Mouse (Mus musculus) liver, embryonic 13.5 days (tissue): ENCODE results near the gene Acbd4. TPM values are rescaled to one million over a fixed set of nuclear protein-coding genes. Genes with fewer than 3 reads are reported as not detected.
A peak's percentile ranks its signal among the peaks of the same experiment; 100 is the strongest.

Experiments used
- ATAC-seq: fragments of 200-750 bp; cut with Nextera tagmentation; 2 replicates; pipeline ENCODE4 v1.8.0; 2017; ENCODE audit warnings: low read depth, mild to moderate bottlenecking, moderate number of reproducible peaks, moderate library complexity
- DNase-seq: peaks from one replicate; pipeline ENCODE4 v3.0.0; 2022
- H3K27ac ChIP-seq: fragments of 300-500 bp; sonication (generic); 2 replicates; pipeline ENCODE4 v1.5.1; 2015; ENCODE audit warnings: moderate library complexity, mild to moderate bottlenecking, inconsistent platforms
- H3K27me3 ChIP-seq: fragments of 300-500 bp; sonication (generic); 2 replicates; pipeline ENCODE4 v1.6.1; 2015; ENCODE audit warnings: mild to moderate bottlenecking, inconsistent platforms
- H3K36me3 ChIP-seq: fragments of 300-500 bp; sonication (generic); 2 replicates; pipeline ENCODE4 v1.6.1; 2015; ENCODE audit warnings: mild to moderate bottlenecking, inconsistent platforms
- H3K4me1 ChIP-seq: fragments of 300-500 bp; sonication (generic); replicated peaks from 2 replicates; pipeline ENCODE4 v1.6.1; 2015; ENCODE audit warnings: inconsistent platforms
- H3K4me2 ChIP-seq: fragments of 300-500 bp; sonication (generic); 2 replicates; pipeline ENCODE4 v1.6.1; 2015; ENCODE audit warnings: inconsistent platforms, mild to moderate bottlenecking, moderate library complexity
- H3K4me3 ChIP-seq: fragments of 300-500 bp; sonication (generic); replicated peaks from 2 replicates; pipeline ENCODE4 v1.5.1; 2015; ENCODE audit warnings: mild to moderate bottlenecking, inconsistent platforms
- H3K9ac ChIP-seq: fragments of 300-500 bp; sonication (generic); 2 replicates; pipeline ENCODE4 v1.6.1; 2015; ENCODE audit warnings: mild to moderate bottlenecking, inconsistent platforms
- H3K9me3 ChIP-seq: fragments of 300-500 bp; sonication (generic); replicated peaks from 2 replicates; pipeline ENCODE4 v1.6.1; 2016; ENCODE audit warnings: inconsistent platforms
- WGBS: fragments of 180-500 bp; shearing (Covaris S2); methylation state at CpG from one replicate; pipeline ENCODE4 v1.1.7; 2015; ENCODE audit not compliant: insufficient replicate concordance; 5-methylcytosine and 5-hydroxymethylcytosine counted together
- polyA plus RNA-seq: library from polyadenylated mRNA; unstranded; fragments of >200 nt; fragmentation: Nextera tagmentation; extraction: Ambion mirVana; gene quantifications from 2 replicates; pipeline ENCODE4 v1.2.1, GENCODE M21; 2015

Gene Acbd4
- polyA plus RNA-seq, result 60.4 and 62.2 TPM in 2 replicates

DNA sequence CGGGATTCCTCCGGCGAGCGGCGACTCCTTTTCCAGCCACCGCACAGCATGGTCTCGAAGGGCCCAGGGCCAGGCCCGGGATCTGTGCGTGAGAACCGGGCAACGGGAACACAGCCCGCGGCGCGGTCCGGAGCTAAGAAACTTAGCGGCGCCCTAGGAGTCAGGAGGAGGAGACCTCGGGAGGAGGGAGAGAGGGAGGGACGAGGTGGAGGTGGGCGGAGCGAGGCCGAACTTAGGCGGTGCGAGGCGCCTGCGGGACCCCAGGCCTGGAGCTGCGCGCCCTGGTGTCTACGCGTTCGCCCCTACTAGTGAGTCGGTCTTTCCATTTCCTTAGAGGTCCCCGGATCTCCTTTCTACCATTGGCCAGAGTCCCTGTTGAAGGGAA is at the start of gene Acbd4, which contains the start of gene Plcd3:
TSS of gene Acbd4 (plus strand) at position 202 of the 385 bp plus-strand sequence.
TSS of gene Plcd3 (minus strand) at position 178 of the 385 bp plus-strand sequence.
- WGBS, result 1% methylated on average over 34 of the region's 34 CpGs
- ATAC-seq, result 0 out of 2 replicates have a peak, but pooled peaks have one; percentile 13

GRCm38 (mm10) chr11:103052078-103052477 is 49.4 kb upstream of the Acbd4 start:
- ATAC-seq, result no peak
- peaks cover 70% of the 10 kb centered on the region for H3K36me3 ChIP-seq
- no peaks in the 10 kb centered on the region for H3K4me1 ChIP-seq
- DNase-seq, result no peak
- no peak overlapping the region for H3K4me2 ChIP-seq
- no peak overlapping the region for H3K9ac ChIP-seq
- WGBS, result 87% methylated on average over 6 of the region's 6 CpGs
- H3K27ac ChIP-seq, result no peak overlapping the region
- H3K27me3 ChIP-seq, result no peaks in the 10 kb centered on the region
- no peaks in the 10 kb centered on the region for H3K9me3 ChIP-seq
- no peak overlapping the region for H3K4me3 ChIP-seq

More for the DNA sequence above, at the start of gene Acbd4, which contains the start of gene Plcd3:
- no peaks in the 10 kb centered on the region for H3K9me3 ChIP-seq
- peaks cover 56% of the 10 kb centered on the region for H3K4me1 ChIP-seq
- peaks cover 14% of the 10 kb centered on the region for H3K36me3 ChIP-seq
- peaks cover 51% of the 10 kb centered on the region for H3K27me3 ChIP-seq
- H3K27ac ChIP-seq, result peak within 1 kb of the TSS; percentile 68
- H3K4me2 ChIP-seq, result peak within 1 kb of the TSS; percentile 89
- peak; percentile 70 for DNase-seq
- H3K9ac ChIP-seq, result peak within 1 kb of the TSS; percentile 68
- peak within 1 kb of the TSS; percentile 78 for H3K4me3 ChIP-seq

- Histone ChIP-seq H3K4me1 (no peaks in the 10 kb centered on the region), H3K27ac (no peak overlapping the region), H3K4me3 (no peak overlapping the region), H3K9me3 (no peaks in the 10 kb centered on the region), H3K27me3 (no peaks in the 10 kb centered on the region), H3K4me2 (no peak overlapping the region), H3K9ac (no peak overlapping the region), H3K36me3 (peaks cover 77% of the 10 kb centered on the region)
- DNase-seq, result no peak
- WGBS, result 83% methylated on average over 18 of the region's 18 CpGs
- ATAC-seq, result no peak
These were observed 48.0 kb upstream of the Acbd4 start for GRCm38 (mm10) chr11:103053191-103054076.

- Histone ChIP-seq H3K36me3 (peaks cover 86% of the 10 kb centered on the region), H3K4me3 (no peak overlapping the region), H3K9ac (no peak overlapping the region), H3K27ac (no peak overlapping the region), H3K4me1 (no peaks in the 10 kb centered on the region), H3K4me2 (no peak overlapping the region), H3K27me3 (no peaks in the 10 kb centered on the region), H3K9me3 (no peaks in the 10 kb centered on the region)
- ATAC-seq (no peak), DNase-seq (peak; percentile 50)
- WGBS, result 52% methylated on average over 6 of the region's 6 CpGs
These were observed 46.7 kb upstream of the Acbd4 start for GRCm38 (mm10) chr11:103054798-103055197.

DNA sequence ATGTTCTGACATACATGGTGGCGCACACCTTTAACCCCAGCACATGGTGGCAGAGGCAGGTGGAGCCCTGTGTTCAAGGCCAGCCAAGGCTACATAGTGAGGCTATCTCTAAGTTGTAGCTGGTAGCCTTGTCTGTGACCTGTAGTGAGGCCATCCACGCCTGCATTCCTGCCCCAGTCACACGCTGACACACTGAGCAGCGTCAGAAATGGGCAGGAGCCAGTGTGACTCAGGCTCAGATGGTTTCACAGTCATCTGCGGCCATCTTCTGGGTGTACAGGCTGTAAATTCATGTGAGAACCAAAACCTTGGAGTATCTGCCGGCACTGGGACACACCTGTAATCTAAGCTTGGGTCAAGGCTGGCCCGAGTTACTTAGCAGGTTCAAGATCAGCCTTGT is 44.8 kb upstream of the Acbd4 start:
- no peak for DNase-seq
- no peaks in the 10 kb centered on the region for H3K27me3 ChIP-seq
- H3K4me1 ChIP-seq, result no peaks in the 10 kb centered on the region
- no peak overlapping the region for H3K27ac ChIP-seq
- no peak for ATAC-seq
- no peak overlapping the region for H3K4me3 ChIP-seq
- no peaks in the 10 kb centered on the region for H3K9me3 ChIP-seq
- 94% methylated on average over 7 of the region's 7 CpGs for WGBS
- H3K4me2 ChIP-seq, result no peak overlapping the region
- peaks cover 86% of the 10 kb centered on the region for H3K36me3 ChIP-seq
- H3K9ac ChIP-seq, result no peak overlapping the region

DNA sequence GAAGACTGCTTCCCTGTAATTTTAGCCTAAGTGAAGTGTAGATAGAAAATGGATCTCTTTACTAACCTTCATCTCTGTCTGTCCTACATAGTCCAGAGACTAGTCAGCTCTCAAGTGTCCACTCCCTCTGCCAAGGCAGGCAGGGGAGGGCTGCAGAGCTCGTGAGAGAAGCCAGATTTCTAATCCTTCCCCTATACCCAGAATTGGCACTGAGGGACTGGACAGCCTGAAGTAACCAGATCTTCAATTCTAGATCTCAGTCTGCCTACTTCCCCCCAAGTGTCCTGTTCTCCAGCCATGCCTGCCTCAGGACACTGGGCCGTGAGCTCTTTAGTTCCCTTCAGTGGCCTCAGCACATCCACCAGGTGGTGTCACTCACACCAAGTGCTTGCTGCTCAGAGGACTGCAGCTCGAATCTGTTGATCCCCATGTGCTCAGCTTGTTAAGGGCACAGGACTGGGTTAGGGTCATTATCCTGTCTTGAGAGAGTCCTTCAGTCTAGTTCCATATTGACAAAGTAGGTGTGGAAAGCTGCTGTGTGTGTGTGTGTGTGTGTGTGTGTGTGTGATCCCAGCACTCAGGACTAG is 42.9 kb upstream of the Acbd4 start:
- no peaks in the 10 kb centered on the region for H3K4me1 ChIP-seq
- H3K27me3 ChIP-seq, result no peaks in the 10 kb centered on the region
- H3K4me3 ChIP-seq, result no peak overlapping the region
- ATAC-seq, result no peak
- WGBS, result 78% methylated on average over 3 of the region's 3 CpGs
- no peak for DNase-seq
- no peak overlapping the region for H3K4me2 ChIP-seq
- H3K9me3 ChIP-seq, result no peaks in the 10 kb centered on the region
- no peak overlapping the region for H3K9ac ChIP-seq
- H3K27ac ChIP-seq, result no peak overlapping the region
- H3K36me3 ChIP-seq, result peaks cover 85% of the 10 kb centered on the region

- H3K4me1 ChIP-seq, result no peaks in the 10 kb centered on the region
- H3K27ac ChIP-seq, result no peak overlapping the region
- H3K9me3 ChIP-seq, result no peaks in the 10 kb centered on the region
- no peak overlapping the region for H3K4me2 ChIP-seq
- H3K27me3 ChIP-seq, result no peaks in the 10 kb centered on the region
- H3K9ac ChIP-seq, result no peak overlapping the region
- no peak overlapping the region for H3K4me3 ChIP-seq
- H3K36me3 ChIP-seq, result peaks cover 87% of the 10 kb centered on the region
- no peak for DNase-seq
- WGBS, result 87% methylated on average over 14 of the region's 14 CpGs
- ATAC-seq, result no peak
These were observed 35.1 kb upstream of the Acbd4 start for GRCm38 (mm10) chr11:103066191-103067050.

DNA sequence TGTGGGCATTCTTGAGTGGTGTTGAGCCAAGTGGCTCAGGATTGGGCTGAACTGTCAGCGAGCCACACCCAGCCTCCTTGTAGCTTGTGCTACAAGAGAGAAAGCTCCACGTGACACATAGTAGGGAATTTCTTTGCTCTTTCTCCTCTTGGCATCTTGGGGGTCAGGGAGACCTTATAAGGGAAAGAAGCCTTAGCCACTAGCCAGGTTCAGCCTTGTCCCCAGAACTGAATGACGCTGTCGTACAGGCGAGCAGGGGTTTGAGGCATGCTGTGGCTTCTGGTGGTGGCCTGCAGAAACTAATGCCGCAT is 34.5 kb upstream of the Acbd4 start:
- Histone ChIP-seq H3K4me3 (no peak overlapping the region), H3K9me3 (no peaks in the 10 kb centered on the region), H3K4me1 (no peaks in the 10 kb centered on the region), H3K27ac (no peak overlapping the region), H3K36me3 (peaks cover 82% of the 10 kb centered on the region), H3K4me2 (no peak overlapping the region), H3K27me3 (no peaks in the 10 kb centered on the region), H3K9ac (no peak overlapping the region)
- DNase-seq (no peak), ATAC-seq (no peak)
- WGBS, result 90% methylated on average over 6 of the region's 6 CpGs

DNA sequence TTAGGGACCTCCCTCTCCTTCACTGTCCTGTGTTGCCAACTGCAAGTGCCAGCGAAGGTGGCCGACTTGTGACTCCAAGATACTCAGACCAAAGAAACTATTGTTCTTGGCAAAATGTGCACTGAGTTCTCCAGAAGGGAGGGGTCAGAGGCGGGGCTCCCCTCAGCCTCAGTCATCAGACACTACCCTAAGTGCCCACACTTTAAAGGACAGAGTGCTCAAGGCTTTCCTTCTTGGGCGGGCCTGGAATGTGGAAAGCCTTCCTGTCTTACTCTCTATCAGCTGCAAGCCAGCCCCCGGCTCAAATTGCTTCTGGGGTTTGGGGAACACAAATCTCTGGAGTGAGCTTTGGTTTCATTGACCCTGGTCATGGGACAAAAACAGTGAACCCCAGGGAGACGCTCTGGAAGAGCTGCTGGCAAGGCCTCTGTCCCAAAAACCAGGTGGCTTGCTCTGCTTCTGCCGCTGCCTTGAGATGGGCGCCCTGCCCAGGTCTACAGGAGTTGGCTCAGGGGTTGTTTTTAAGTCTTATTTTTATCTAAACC is 34.0 kb upstream of the Acbd4 start:
- Histone ChIP-seq H3K36me3 (peaks cover 77% of the 10 kb centered on the region), H3K27me3 (no peaks in the 10 kb centered on the region), H3K4me2 (no peak overlapping the region), H3K4me1 (no peaks in the 10 kb centered on the region), H3K9me3 (no peaks in the 10 kb centered on the region), H3K9ac (no peak overlapping the region), H3K4me3 (no peak overlapping the region), H3K27ac (no peak overlapping the region)
- 84% methylated on average over 8 of the region's 8 CpGs for WGBS
- DNase-seq, result no peak
- no peak for ATAC-seq

- H3K4me1 ChIP-seq, result no peaks in the 10 kb centered on the region
- no peak overlapping the region for H3K4me3 ChIP-seq
- H3K4me2 ChIP-seq, result no peak overlapping the region
- WGBS, result 84% methylated on average over 4 of the region's 4 CpGs
- H3K27me3 ChIP-seq, result no peaks in the 10 kb centered on the region
- no peak overlapping the region for H3K27ac ChIP-seq
- no peak for DNase-seq
- no peak overlapping the region for H3K9ac ChIP-seq
- no peaks in the 10 kb centered on the region for H3K9me3 ChIP-seq
- ATAC-seq, result no peak
- peaks cover 72% of the 10 kb centered on the region for H3K36me3 ChIP-seq
These were observed 33.2 kb upstream of the Acbd4 start for GRCm38 (mm10) chr11:103068272-103068671.

- Histone ChIP-seq H3K4me2 (no peak overlapping the region), H3K4me3 (no peak overlapping the region), H3K9ac (no peak overlapping the region), H3K4me1 (no peaks in the 10 kb centered on the region), H3K36me3 (peaks cover 66% of the 10 kb centered on the region), H3K27ac (no peak overlapping the region), H3K27me3 (no peaks in the 10 kb centered on the region), H3K9me3 (no peaks in the 10 kb centered on the region)
- ATAC-seq, result no peak
- 88% methylated on average over 11 of the region's 11 CpGs for WGBS
- DNase-seq, result no peak
These were observed 32.6 kb upstream of the Acbd4 start for GRCm38 (mm10) chr11:103068884-103069283.
